Mouse (Mus musculus) kidney, embryonic 16.5 days (tissue): ENCODE results near the gene Rai1. TPM values are rescaled to one million over a fixed set of nuclear protein-coding genes. Genes with fewer than 3 reads are reported as not detected.
A peak's percentile ranks its signal among the peaks of the same experiment; 100 is the strongest.

ENCODE experiments used
- ATAC-seq: fragments of 200-750 bp; cut with Nextera tagmentation; 2 replicates; pipeline ENCODE4 v1.8.0; 2017; ENCODE audit warnings: moderate TSS enrichment; ENCODE audit not compliant: low FRiP score, low TSS enrichment
- H3K27ac ChIP-seq: fragments of 300-500 bp; sonication (generic); 2 replicates; pipeline ENCODE4 v1.5.1; 2014; ENCODE audit warnings: low read length
- H3K27me3 ChIP-seq: fragments of 300-500 bp; sonication (generic); 2 replicates; pipeline ENCODE4 v1.6.1; 2014; ENCODE audit warnings: low read length, control low read depth, mixed read lengths; ENCODE audit not compliant: insufficient read depth
- H3K36me3 ChIP-seq: fragments of 300-500 bp; sonication (generic); 2 replicates; pipeline ENCODE4 v1.6.1; 2014; ENCODE audit warnings: low read length, control low read depth, mixed read lengths; ENCODE audit not compliant: insufficient read depth
- H3K4me1 ChIP-seq: fragments of 300-500 bp; sonication (generic); 2 replicates; pipeline ENCODE4 v1.6.1; 2014; ENCODE audit warnings: low read length, control low read depth, mixed read lengths; ENCODE audit not compliant: insufficient read depth
- H3K4me2 ChIP-seq: fragments of 300-500 bp; sonication (generic); replicated peaks from 2 replicates; pipeline ENCODE4 v1.6.1; 2014; ENCODE audit warnings: low read depth, low read length
- H3K4me3 ChIP-seq: fragments of 300-500 bp; sonication (generic); 2 replicates; pipeline ENCODE4 v1.5.1; 2014; ENCODE audit warnings: mild to moderate bottlenecking, low read length
- H3K9ac ChIP-seq: fragments of 300-500 bp; sonication (generic); replicated peaks from 2 replicates; pipeline ENCODE4 v1.6.1; 2014; ENCODE audit warnings: low read length
- H3K9me3 ChIP-seq: fragments of 300-500 bp; sonication (generic); 2 replicates; pipeline ENCODE4 v1.6.1; 2016; ENCODE audit warnings: low read length, control low read depth
- WGBS: fragments of 180-500 bp; shearing (Covaris S2); extraction: QIAGEN DNeasy Blood & Tissue Kit; methylation state at CpG from one replicate; pipeline ENCODE4 v1.1.7; 2014; 5-methylcytosine and 5-hydroxymethylcytosine counted together
- polyA plus RNA-seq: library from polyadenylated mRNA; unstranded; fragments of >200 nt; fragmentation: Nextera tagmentation; extraction: Ambion mirVana; gene quantifications from 2 replicates; pipeline ENCODE4 v1.2.1, GENCODE M21; 2015

The Rai1 gene
- polyA plus RNA-seq, 1 experiment from 2014 or later: 21.5 TPM

- Histone ChIP-seq H3K4me2 (peak overlapping the region; percentile 80), H3K4me1 (peaks cover 65% of the 10 kb centered on the region), H3K27ac (peak overlapping the region; percentile 74; the same call in 1 of the 2 replicates)
Measured at GRCm38 (mm10) chr11:60208712-60209111, 103.9 kb downstream of the Rai1 start.

GRCm38 (mm10) chr11:60209217-60209932 is 104.6 kb downstream of the Rai1 start:
- H3K4me1 ChIP-seq: peaks cover 65% of the 10 kb centered on the region

More at GRCm38 (mm10) chr11:60208712-60209111, 103.9 kb downstream of the Rai1 start:
- no peak for ATAC-seq
- Histone ChIP-seq H3K9ac (peak overlapping the region; percentile 61), H3K4me3 (peak overlapping the region; percentile 50), H3K9me3 (no peaks in the 10 kb centered on the region), H3K27me3 (no peaks in the 10 kb centered on the region), H3K36me3 (peaks cover 22% of the 10 kb centered on the region)
- 39% methylated on average over 4 of the region's 4 CpGs for WGBS

DNA sequence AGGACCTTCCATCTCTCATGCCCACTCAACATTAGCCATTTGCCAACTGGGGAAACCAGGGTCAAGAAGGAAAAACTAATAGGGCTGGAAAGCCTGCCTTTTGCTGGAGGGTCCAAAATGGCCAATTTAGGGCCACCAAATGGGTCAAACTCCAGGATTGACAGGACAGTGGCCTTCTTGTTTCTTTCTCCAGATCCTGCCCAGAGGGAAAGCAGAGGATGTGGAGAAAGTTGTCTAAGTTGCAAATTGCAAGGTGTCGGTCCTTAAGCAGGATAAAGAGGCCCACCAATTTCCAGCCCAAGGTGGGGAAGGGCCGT is 105.1 kb downstream of the Rai1 start:
- Histone ChIP-seq H3K4me3 (peak overlapping the region; percentile 50), H3K4me2 (peak overlapping the region; percentile 80), H3K9ac (peak overlapping the region; percentile 61), H3K36me3 (peaks cover 10% of the 10 kb centered on the region; the same call in 1 of the 2 replicates), H3K4me1 (peaks cover 65% of the 10 kb centered on the region), H3K27ac (peak overlapping the region; percentile 74), H3K27me3 (no peaks in the 10 kb centered on the region), H3K9me3 (no peaks in the 10 kb centered on the region)
- no peak for ATAC-seq
- WGBS: 3% methylated on average over 2 of the region's 2 CpGs

More at GRCm38 (mm10) chr11:60209217-60209932, 104.6 kb downstream of the Rai1 start:
- H3K27me3 ChIP-seq: no peaks in the 10 kb centered on the region
- H3K9ac ChIP-seq: peak overlapping the region; percentile 61
- peak overlapping the region; percentile 74; the same call in 1 of the 2 replicates for H3K27ac ChIP-seq
- WGBS: 27% methylated on average over 7 of the region's 7 CpGs
- peak overlapping the region; percentile 50 for H3K4me3 ChIP-seq
- no peaks in the 10 kb centered on the region for H3K9me3 ChIP-seq
- peak; percentile 28; the same call in 1 of the 2 replicates for ATAC-seq
- H3K4me2 ChIP-seq: peak overlapping the region; percentile 80
- H3K36me3 ChIP-seq: peaks cover 15% of the 10 kb centered on the region

GRCm38 (mm10) chr11:60210305-60210724 is 105.5 kb downstream of the Rai1 start:
- Histone ChIP-seq H3K4me2 (peak overlapping the region; percentile 80), H3K4me3 (peak overlapping the region; percentile 50), H3K27ac (peak overlapping the region; percentile 74), H3K27me3 (no peaks in the 10 kb centered on the region), H3K9ac (peak overlapping the region; percentile 61), H3K36me3 (peaks cover 6% of the 10 kb centered on the region; the same call in 1 of the 2 replicates), H3K9me3 (no peaks in the 10 kb centered on the region), H3K4me1 (peaks cover 65% of the 10 kb centered on the region)
- peak; percentile 91 for ATAC-seq
- under 1% methylated on average over 47 of the region's 47 CpGs for WGBS

GRCm38 (mm10) chr11:60211152-60211551 is 106.3 kb downstream of the Rai1 start:
- H3K9me3 ChIP-seq: no peaks in the 10 kb centered on the region
- peaks cover 65% of the 10 kb centered on the region for H3K4me1 ChIP-seq
- WGBS: 41% methylated on average over 3 of the region's 3 CpGs
- no peak overlapping the region for H3K4me2 ChIP-seq
- H3K9ac ChIP-seq: no peak overlapping the region
- no peak for ATAC-seq
- no peak overlapping the region for H3K4me3 ChIP-seq
- H3K27me3 ChIP-seq: no peaks in the 10 kb centered on the region
- no peaks in the 10 kb centered on the region; the same call in 1 of the 2 replicates for H3K36me3 ChIP-seq
- H3K27ac ChIP-seq: no peak overlapping the region

DNA sequence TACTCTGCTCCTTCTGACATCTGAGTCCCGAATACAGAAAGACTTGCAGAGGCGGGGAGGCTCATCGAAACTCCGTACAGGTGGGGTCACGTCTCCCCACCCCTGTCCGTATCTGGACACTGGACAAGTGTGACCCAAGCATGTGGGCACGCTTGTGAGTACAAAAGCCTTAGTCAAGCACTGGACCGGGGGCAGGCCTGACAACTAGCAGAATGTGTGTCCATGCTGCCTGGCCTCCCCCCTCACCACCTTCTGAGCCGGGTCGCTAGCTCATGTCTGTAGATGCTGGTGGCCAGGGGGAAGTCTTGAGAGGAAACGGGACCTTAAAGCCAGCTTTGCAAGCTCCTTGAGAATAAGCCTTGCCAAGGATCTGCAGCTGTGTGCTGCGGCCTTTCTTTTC is 106.9 kb downstream of the Rai1 start:
- no peak for ATAC-seq
- Histone ChIP-seq H3K27me3 (no peaks in the 10 kb centered on the region), H3K9me3 (no peaks in the 10 kb centered on the region), H3K4me2 (no peak overlapping the region), H3K4me3 (no peak overlapping the region), H3K9ac (no peak overlapping the region), H3K36me3 (no peaks in the 10 kb centered on the region), H3K27ac (no peak overlapping the region), H3K4me1 (peaks cover 61% of the 10 kb centered on the region)
- 43% methylated on average over 12 of the region's 12 CpGs for WGBS

DNA sequence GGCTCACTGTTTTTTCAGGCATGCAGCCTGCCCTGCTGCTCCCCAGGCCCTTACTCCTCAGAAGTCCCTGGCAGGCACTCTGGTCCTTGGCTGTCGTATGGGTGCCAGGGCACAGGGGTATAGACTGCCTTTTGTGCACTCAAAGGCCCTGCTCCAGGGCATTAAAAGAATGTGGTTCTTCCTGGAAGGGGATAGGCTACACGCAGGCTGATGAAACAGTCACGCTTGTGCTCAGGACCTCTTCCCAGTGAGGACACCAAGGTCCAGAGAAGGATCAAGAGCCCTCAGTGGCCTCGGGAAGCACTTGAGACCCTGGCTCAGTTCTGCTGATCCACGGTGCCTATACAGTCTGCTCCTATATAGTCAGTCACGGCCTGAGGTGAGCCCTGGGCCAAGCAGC is 108.5 kb downstream of the Rai1 start:
- H3K4me2 ChIP-seq: no peak overlapping the region
- H3K36me3 ChIP-seq: peaks cover 4% of the 10 kb centered on the region; the same call in 1 of the 2 replicates
- H3K4me3 ChIP-seq: no peak overlapping the region
- no peak for ATAC-seq
- no peak overlapping the region for H3K27ac ChIP-seq
- peaks cover 58% of the 10 kb centered on the region for H3K4me1 ChIP-seq
- H3K9me3 ChIP-seq: no peaks in the 10 kb centered on the region
- H3K27me3 ChIP-seq: no peaks in the 10 kb centered on the region
- WGBS: 52% methylated on average over 6 of the region's 6 CpGs
- no peak overlapping the region; the same call in none of the 2 replicates for H3K9ac ChIP-seq

- ATAC-seq: no peak
- H3K36me3 ChIP-seq: peaks cover 4% of the 10 kb centered on the region; the same call in 1 of the 2 replicates
- peaks cover 42% of the 10 kb centered on the region for H3K4me1 ChIP-seq
- no peaks in the 10 kb centered on the region for H3K27me3 ChIP-seq
- no peak overlapping the region for H3K4me2 ChIP-seq
- no peak overlapping the region for H3K9ac ChIP-seq
- H3K27ac ChIP-seq: no peak overlapping the region
- 67% methylated on average over 1 of the region's 1 CpGs for WGBS
- H3K9me3 ChIP-seq: no peaks in the 10 kb centered on the region
- H3K4me3 ChIP-seq: no peak overlapping the region
Measured at GRCm38 (mm10) chr11:60216671-60217070, 111.9 kb downstream of the Rai1 start.

GRCm38 (mm10) chr11:60217467-60217866 is 112.7 kb downstream of the Rai1 start:
- Histone ChIP-seq H3K36me3 (peaks cover 4% of the 10 kb centered on the region; the same call in 1 of the 2 replicates), H3K4me2 (no peak overlapping the region), H3K4me1 (peaks cover 34% of the 10 kb centered on the region), H3K9me3 (no peaks in the 10 kb centered on the region), H3K27me3 (no peaks in the 10 kb centered on the region), H3K27ac (no peak overlapping the region), H3K9ac (no peak overlapping the region), H3K4me3 (no peak overlapping the region)
- WGBS: 82% methylated on average over 7 of the region's 7 CpGs
- ATAC-seq: no peak

GRCm38 (mm10) chr11:60219609-60220008 is 114.8 kb downstream of the Rai1 start:
- peak overlapping the region; percentile 72 for H3K4me2 ChIP-seq
- H3K4me3 ChIP-seq: peak overlapping the region; percentile 62
- no peaks in the 10 kb centered on the region for H3K9me3 ChIP-seq
- H3K36me3 ChIP-seq: peaks cover 4% of the 10 kb centered on the region; the same call in 1 of the 2 replicates
- H3K4me1 ChIP-seq: peaks cover 32% of the 10 kb centered on the region
- 27% methylated on average over 8 of the region's 8 CpGs for WGBS
- H3K9ac ChIP-seq: peak overlapping the region; percentile 71
- peak overlapping the region; percentile 74 for H3K27ac ChIP-seq
- no peaks in the 10 kb centered on the region for H3K27me3 ChIP-seq
- no peak for ATAC-seq
